Mouse (Mus musculus): Measurements from ENCODE around the gene Tekt4. TPM values are rescaled to one million over a fixed set of nuclear protein-coding genes. Genes with fewer than 3 reads are reported as not detected.

Tekt4 gene
- polyA plus RNA-seq, 1 experiment: 1.1 TPM

DNA sequence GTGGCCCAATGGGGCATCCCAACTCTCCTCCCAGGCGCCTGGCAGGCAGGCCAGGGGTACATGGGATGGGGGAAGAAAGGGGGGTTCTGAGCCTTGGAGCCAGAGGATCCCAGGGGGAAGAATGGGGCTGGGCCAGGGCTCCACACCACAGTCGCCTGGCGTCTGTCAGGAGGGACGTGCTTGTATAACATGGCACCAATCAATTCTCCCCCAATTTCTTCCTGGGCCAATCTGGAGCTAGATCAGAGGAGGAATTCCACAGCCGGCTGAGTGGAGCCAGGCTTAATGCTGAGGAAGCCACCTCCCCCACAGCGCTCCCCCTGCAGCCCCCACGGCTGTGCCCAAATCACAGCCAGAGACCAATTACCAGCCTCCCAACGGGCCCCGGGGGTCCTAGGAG is 66.1 kb downstream of the Tekt4 start:
- Histone ChIP-seq H3K27ac (ENCODE audit: insufficient read depth, low read length) (no peak overlapping the region), H3K4me1 (ENCODE audit: control insufficient read depth, insufficient read depth, low read length) (no peaks in the 10 kb centered on the region), H3K4me3 (ENCODE audit: insufficient read depth, low read length) (no peak overlapping the region)
- TF ChIP-seq CTCF (IDR thresholded peaks at IDR 0.05; ENCODE audit: extremely low read depth, insufficient read depth, low read length): no peak
- no peak for TF ChIP-seq POLR2A (IDR thresholded peaks at IDR 0.05; ENCODE audit: extremely low read depth, insufficient read depth, low read length)

DNA sequence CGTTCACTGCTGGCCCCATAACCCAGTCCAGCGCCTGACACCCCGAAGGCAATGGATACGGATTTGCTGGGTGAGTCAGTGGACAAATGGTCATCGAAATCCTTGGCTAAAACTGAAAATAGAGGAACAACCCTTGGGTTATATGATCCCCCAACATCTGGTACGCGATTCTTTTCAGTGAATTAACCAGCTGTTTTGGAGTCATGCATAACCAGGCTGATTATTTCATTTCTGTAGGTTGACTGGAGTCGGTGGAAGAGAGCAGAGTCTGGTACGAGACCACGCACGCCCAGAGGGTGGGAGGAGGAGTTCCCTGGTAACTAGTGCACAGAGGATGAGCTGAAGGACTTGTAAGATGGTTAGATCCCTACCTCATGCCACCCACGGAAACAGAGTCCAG is 67.7 kb downstream of the Tekt4 start:
- no peak overlapping the region for H3K27ac ChIP-seq (ENCODE audit: insufficient read depth, low read length)
- TF ChIP-seq POLR2A (IDR thresholded peaks at IDR 0.05; ENCODE audit: extremely low read depth, insufficient read depth, low read length): no peak
- no peak for TF ChIP-seq CTCF (IDR thresholded peaks at IDR 0.05; ENCODE audit: extremely low read depth, insufficient read depth, low read length)
- H3K4me1 ChIP-seq (ENCODE audit: control insufficient read depth, insufficient read depth, low read length): no peaks in the 10 kb centered on the region
- H3K4me3 ChIP-seq (ENCODE audit: insufficient read depth, low read length): no peak overlapping the region

Other genes starting within 250 kb of the Tekt4 start
- 121 and 126 TPM in 2 replicates for gene Gnptg, start 214.5 kb upstream of the Tekt4 start, polyA plus RNA-seq (2012; rRNA removed)
- gene Tsr3, start 214.4 kb upstream of the Tekt4 start, polyA plus RNA-seq (2012; rRNA removed): 35.3 and 35.6 TPM in 2 replicates
- gene Baiap3, start 198.3 kb upstream of the Tekt4 start, polyA plus RNA-seq (2012; rRNA removed): 4.3 and 5.4 TPM in 2 replicates
- gene Ube2i, start 180.0 kb upstream of the Tekt4 start, polyA plus RNA-seq (2012; rRNA removed): 257 and 264 TPM in 2 replicates
- not detected in 2 replicates for gene Prss34, start 156.2 kb upstream of the Tekt4 start, polyA plus RNA-seq (2012; rRNA removed)
- not detected in 2 replicates for gene Prss28, start 146.0 kb upstream of the Tekt4 start, polyA plus RNA-seq (2012; rRNA removed)
- not detected in 2 replicates for gene Prss29, start 136.0 kb upstream of the Tekt4 start, polyA plus RNA-seq (2012; rRNA removed)
- 0.06 TPM in 1 of 2 replicates, not detected in the other for gene Tpsab1, start 109.1 kb upstream of the Tekt4 start, polyA plus RNA-seq (2012; rRNA removed)
- gene Tpsb2, start 88.3 kb upstream of the Tekt4 start, polyA plus RNA-seq (2012; rRNA removed): 0.13 and 0.76 TPM in 2 replicates
- gene Tpsg1, start 85.3 kb upstream of the Tekt4 start, polyA plus RNA-seq (2012; rRNA removed): not detected in 2 replicates
- gene Cacna1h, start 20.8 kb upstream of the Tekt4 start, polyA plus RNA-seq (2012; rRNA removed): 39.6 and 49.8 TPM in 2 replicates
- 0.10 and 0.11 TPM in 2 replicates for gene Sstr5, start 42.7 kb downstream of the Tekt4 start, polyA plus RNA-seq (2012; rRNA removed)
- 42.5 and 51.6 TPM in 2 replicates for gene Sox8, start 116.1 kb downstream of the Tekt4 start, polyA plus RNA-seq (2012; rRNA removed)
- 17.2 and 17.9 TPM in 2 replicates for gene Lmf1, start 124.5 kb downstream of the Tekt4 start, polyA plus RNA-seq (2012; rRNA removed)

All from cortical plate, adult 2 months (tissue).